Mouse (Mus musculus) adipocyte (in vitro differentiated cells): ENCODE measurements around the gene Gm3285.

Experiments
- DNase-seq: peaks from one replicate; pipeline ENCODE4 v3.0.0-alpha.2; 2016; ENCODE audit warnings: low spot score

Gene Gm3285

GRCm38 (mm10) chr10:77900903-77901818, 39.4 kb downstream of the Gm3285 start:
- DNase-seq = no peak

- no peak for DNase-seq
Observed at GRCm38 (mm10) chr10:77901871-77902210, 40.1 kb downstream of the Gm3285 start.

GRCm38 (mm10) chr10:77902211-77902893, 40.6 kb downstream of the Gm3285 start, which contains the start of gene Lrrc3:
Lrrc3 (minus strand) TSS chr10:77902536.
- no peak for DNase-seq

GRCm38 (mm10) chr10:77902894-77903715, 41.3 kb downstream of the Gm3285 start:
- DNase-seq = no peak
